Mouse (Mus musculus): ENCODE measurements around the gene Fam210b. TPM values are rescaled to one million over a fixed set of nuclear protein-coding genes. Genes with fewer than 3 reads are reported as not detected.

Fam210b gene
- polyA plus RNA-seq, 1 experiment from 2014 or later, result 42.2 TPM

DNA sequence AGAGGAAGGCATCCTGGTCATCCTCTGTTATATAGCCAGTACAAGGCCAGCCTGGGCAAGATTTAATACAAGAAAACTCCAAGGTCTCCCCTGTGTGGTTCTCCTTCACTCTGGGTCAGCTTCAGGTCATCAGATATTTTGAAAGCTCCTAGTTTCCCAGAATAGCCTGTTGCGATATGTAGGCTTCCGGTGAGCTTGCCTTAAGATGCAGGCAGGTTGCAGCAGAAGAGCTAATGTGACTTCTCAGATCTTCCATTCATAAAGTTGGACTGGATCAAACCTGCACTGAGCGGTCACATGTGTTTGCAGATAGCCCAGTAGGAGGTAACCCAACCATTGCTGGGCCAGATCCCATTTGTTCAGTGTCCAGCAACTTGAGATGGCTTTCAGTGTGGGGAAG is 39.4 kb downstream of the Fam210b start:
- no peak overlapping the region for H3K4me2 ChIP-seq (ENCODE audit: low read depth)
- H3K27ac ChIP-seq (ENCODE audit: low read depth, low read length), result no peak overlapping the region
- H3K9me3 ChIP-seq (ENCODE audit: control insufficient read depth, low read length), result no peaks in the 10 kb centered on the region
- 88% methylated on average over 3 of the region's 3 CpGs for WGBS
- no peaks in the 10 kb centered on the region for H3K27me3 ChIP-seq (ENCODE audit: control insufficient read depth, insufficient read depth, low read length)
- H3K9ac ChIP-seq (ENCODE audit: low read length), result no peak overlapping the region
- ATAC-seq (ENCODE audit: insufficient read depth, low FRiP score, low TSS enrichment) (no peak), DNase-seq (ENCODE audit: low spot score) (no peak)
- no peak overlapping the region for H3K4me3 ChIP-seq (ENCODE audit: low read depth, low read length)
- no peaks in the 10 kb centered on the region for H3K4me1 ChIP-seq (ENCODE audit: control insufficient read depth, insufficient read depth, low read length)
- H3K36me3 ChIP-seq (ENCODE audit: control insufficient read depth, insufficient read depth, low read length), result peaks cover 17% of the 10 kb centered on the region

DNA sequence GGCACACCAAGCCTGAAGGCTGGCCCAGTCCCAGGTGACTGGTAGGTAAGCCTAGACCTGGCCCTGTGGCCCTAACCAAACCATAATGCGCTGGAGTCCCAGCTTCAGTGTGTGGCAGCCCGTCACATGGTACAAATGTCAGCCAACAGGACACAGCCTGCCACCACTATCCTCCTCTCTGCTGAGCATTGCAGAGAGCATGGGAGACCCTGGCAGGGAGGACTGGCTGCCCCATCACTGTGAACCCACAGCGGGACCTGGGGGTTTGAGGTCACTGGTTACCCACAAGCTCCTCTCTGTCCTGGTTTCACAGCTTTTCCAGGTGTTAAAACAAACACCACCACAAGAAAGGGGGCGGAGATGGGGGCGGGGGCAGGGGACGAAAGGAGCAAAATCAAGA is 45.0 kb downstream of the Fam210b start:
- Histone ChIP-seq H3K4me3 (ENCODE audit: low read depth, low read length) (no peak overlapping the region), H3K27me3 (ENCODE audit: control insufficient read depth, insufficient read depth, low read length) (no peaks in the 10 kb centered on the region), H3K9me3 (ENCODE audit: control insufficient read depth, low read length) (no peaks in the 10 kb centered on the region), H3K27ac (ENCODE audit: low read depth, low read length) (no peak overlapping the region), H3K9ac (ENCODE audit: low read length) (no peak overlapping the region), H3K4me1 (ENCODE audit: control insufficient read depth, insufficient read depth, low read length) (no peaks in the 10 kb centered on the region), H3K36me3 (ENCODE audit: control insufficient read depth, insufficient read depth, low read length) (no peaks in the 10 kb centered on the region), H3K4me2 (ENCODE audit: low read depth) (no peak overlapping the region)
- DNase-seq (ENCODE audit: low spot score) (no peak), ATAC-seq (ENCODE audit: insufficient read depth, low FRiP score, low TSS enrichment) (no peak)
- 28% methylated on average over 6 of the region's 6 CpGs for WGBS

DNA sequence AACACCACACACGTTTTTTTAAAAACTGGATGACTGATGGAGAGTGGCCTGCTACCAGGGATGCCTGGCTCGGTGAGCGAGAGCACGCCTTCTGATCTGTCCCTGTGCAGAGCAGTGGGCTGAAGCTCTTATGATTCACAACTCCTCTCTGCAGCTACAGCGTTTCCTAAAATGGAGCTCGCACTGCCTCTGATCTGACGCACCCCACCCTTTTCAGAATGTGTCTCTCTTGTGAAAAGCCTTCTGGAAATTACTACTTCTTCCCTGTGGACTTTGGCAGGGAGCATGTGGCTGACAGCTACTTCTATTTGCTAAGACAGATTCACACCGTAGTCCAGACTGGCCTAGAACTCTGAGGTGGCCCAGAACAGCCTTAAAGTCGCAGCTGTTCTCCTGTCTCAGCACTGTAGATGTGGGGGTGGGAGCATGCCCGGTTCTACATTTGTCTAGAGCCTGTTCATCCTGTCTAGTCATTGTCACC is 46.7 kb downstream of the Fam210b start:
- Histone ChIP-seq H3K27ac (ENCODE audit: low read depth, low read length) (no peak overlapping the region), H3K27me3 (ENCODE audit: control insufficient read depth, insufficient read depth, low read length) (no peaks in the 10 kb centered on the region), H3K9me3 (ENCODE audit: control insufficient read depth, low read length) (no peaks in the 10 kb centered on the region), H3K4me3 (ENCODE audit: low read depth, low read length) (no peak overlapping the region), H3K4me1 (ENCODE audit: control insufficient read depth, insufficient read depth, low read length) (no peaks in the 10 kb centered on the region), H3K4me2 (ENCODE audit: low read depth) (no peak overlapping the region), H3K9ac (ENCODE audit: low read length) (no peak overlapping the region), H3K36me3 (ENCODE audit: control insufficient read depth, insufficient read depth, low read length) (no peaks in the 10 kb centered on the region)
- WGBS, result 76% methylated on average over 10 of the region's 10 CpGs
- ATAC-seq (ENCODE audit: insufficient read depth, low FRiP score, low TSS enrichment) (no peak), DNase-seq (ENCODE audit: low spot score) (no peak)

DNA sequence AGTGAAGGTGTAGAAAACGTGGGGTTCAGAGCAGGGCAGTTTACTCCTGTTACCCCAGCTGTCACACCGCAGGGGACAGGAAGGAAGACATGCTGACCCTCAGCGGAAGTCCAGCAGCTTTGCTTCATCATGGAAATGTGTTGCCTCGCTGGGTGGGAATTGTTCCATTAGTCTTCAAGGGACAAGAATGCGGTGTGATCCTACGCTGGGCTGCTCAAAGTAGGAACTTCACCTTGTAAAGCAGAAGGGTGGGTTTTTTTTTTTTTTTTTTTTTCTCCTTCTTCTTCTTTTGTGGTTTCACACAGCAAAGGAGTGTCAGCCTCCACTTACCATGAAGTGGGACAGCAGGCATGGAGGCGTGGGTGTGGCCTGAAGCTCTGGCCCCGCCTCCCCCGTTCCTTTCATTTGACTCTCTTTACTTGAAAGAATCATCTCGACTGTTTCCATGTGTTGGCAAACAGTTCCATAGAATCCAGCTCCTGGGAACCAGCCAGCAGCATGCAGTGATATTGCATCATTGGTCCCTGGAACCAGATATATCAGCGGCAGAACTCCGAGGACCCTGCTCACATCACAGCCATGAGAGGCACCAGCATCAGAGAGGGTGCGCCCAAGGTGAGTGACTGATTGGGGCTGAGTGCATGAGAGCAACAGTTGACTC is 48.2 kb downstream of the Fam210b start, which contains the start of gene Cass4:
TSS of gene Cass4 (plus strand) at position 404 of the 661 bp plus-strand sequence.
- DNase-seq (ENCODE audit: low spot score), result no peak
- 36% methylated on average over 13 of the region's 13 CpGs for WGBS

DNA sequence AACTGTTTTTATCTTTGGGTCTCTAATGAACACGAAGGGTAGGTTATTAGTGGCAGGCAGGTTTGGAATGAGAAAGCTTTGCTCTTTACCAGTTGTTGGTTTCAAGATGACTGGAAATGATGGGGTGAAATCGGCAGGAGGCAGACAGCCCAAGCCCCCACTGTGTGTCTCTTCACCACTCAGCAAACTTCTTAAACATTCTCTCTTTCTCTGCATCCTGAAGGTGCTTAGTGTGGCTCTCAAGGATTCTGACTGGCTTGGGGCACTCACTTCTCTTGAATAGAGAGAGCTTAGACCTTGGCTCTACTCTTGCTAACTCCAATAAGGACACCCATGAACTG is 48.7 kb downstream of the Fam210b start:
- H3K9ac ChIP-seq (ENCODE audit: low read length), result no peak overlapping the region
- no peaks in the 10 kb centered on the region for H3K9me3 ChIP-seq (ENCODE audit: control insufficient read depth, low read length)
- ATAC-seq (ENCODE audit: insufficient read depth, low FRiP score, low TSS enrichment) (no peak), DNase-seq (ENCODE audit: low spot score) (no peak)
- H3K27ac ChIP-seq (ENCODE audit: low read depth, low read length), result no peak overlapping the region
- no peak overlapping the region for H3K4me2 ChIP-seq (ENCODE audit: low read depth)
- H3K27me3 ChIP-seq (ENCODE audit: control insufficient read depth, insufficient read depth, low read length), result no peaks in the 10 kb centered on the region
- no peaks in the 10 kb centered on the region for H3K4me1 ChIP-seq (ENCODE audit: control insufficient read depth, insufficient read depth, low read length)
- 75% methylated on average over 2 of the region's 2 CpGs for WGBS
- no peaks in the 10 kb centered on the region for H3K36me3 ChIP-seq (ENCODE audit: control insufficient read depth, insufficient read depth, low read length)
- no peak overlapping the region for H3K4me3 ChIP-seq (ENCODE audit: low read depth, low read length)

More for the DNA sequence above, 48.2 kb downstream of the Fam210b start, which contains the start of gene Cass4:
- Histone ChIP-seq H3K4me2 (ENCODE audit: low read depth) (no peak within 1 kb of the TSS), H3K27ac (ENCODE audit: low read depth, low read length) (no peak within 1 kb of the TSS), H3K4me3 (ENCODE audit: low read depth, low read length) (no peak within 1 kb of the TSS), H3K9me3 (ENCODE audit: control insufficient read depth, low read length) (no peaks in the 10 kb centered on the region), H3K4me1 (ENCODE audit: control insufficient read depth, insufficient read depth, low read length) (no peaks in the 10 kb centered on the region), H3K36me3 (ENCODE audit: control insufficient read depth, insufficient read depth, low read length) (no peaks in the 10 kb centered on the region), H3K9ac (ENCODE audit: low read length) (no peak within 1 kb of the TSS), H3K27me3 (ENCODE audit: control insufficient read depth, insufficient read depth, low read length) (no peaks in the 10 kb centered on the region)
- no peak for ATAC-seq (ENCODE audit: insufficient read depth, low FRiP score, low TSS enrichment)

DNA sequence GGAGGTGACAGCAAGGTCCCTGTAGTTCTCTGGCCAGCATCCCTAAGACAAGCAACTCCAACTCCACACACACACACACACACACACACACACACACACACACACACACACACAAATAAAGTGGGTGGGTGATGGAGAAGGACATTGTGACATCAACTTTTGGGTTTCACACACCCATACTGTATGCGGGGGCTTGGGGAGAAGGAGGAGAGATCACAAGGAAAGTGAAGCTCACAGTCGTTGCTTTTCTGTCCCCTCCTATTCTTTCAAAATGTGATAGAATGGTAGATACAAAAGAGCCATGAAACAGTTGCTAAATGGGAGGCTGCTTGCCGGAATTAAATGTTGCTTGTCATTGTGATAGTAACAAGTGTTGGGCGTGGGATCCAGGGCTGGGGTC is 49.3 kb downstream of the Fam210b start:
- WGBS, result 76% methylated on average over 4 of the region's 4 CpGs
- Histone ChIP-seq H3K36me3 (ENCODE audit: control insufficient read depth, insufficient read depth, low read length) (no peaks in the 10 kb centered on the region), H3K4me3 (ENCODE audit: low read depth, low read length) (no peak overlapping the region), H3K27me3 (ENCODE audit: control insufficient read depth, insufficient read depth, low read length) (no peaks in the 10 kb centered on the region), H3K9me3 (ENCODE audit: control insufficient read depth, low read length) (no peaks in the 10 kb centered on the region), H3K4me2 (ENCODE audit: low read depth) (no peak overlapping the region), H3K27ac (ENCODE audit: low read depth, low read length) (no peak overlapping the region), H3K9ac (ENCODE audit: low read length) (no peak overlapping the region), H3K4me1 (ENCODE audit: control insufficient read depth, insufficient read depth, low read length) (no peaks in the 10 kb centered on the region)
- no peak for ATAC-seq (ENCODE audit: insufficient read depth, low FRiP score, low TSS enrichment)
- no peak for DNase-seq (ENCODE audit: low spot score)

DNA sequence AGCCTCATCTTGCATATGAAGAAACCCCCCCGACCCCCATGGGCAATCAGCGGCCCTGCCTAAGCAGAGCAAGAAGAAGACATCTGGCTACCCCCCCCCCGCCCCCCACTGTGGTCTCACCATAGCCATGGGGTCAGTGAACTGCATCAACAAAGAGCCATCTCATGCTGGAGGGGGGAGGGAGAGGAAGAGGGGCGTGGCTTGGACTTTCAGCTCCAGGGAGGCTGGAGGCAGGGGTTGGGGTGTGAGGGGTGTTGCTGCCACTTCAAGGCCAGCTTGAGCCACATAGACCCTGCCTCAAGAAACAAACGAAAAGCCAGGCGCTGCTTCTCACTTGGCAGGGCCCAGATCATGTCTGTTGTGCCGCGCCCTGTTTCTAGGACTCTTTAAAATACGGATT is 50.6 kb downstream of the Fam210b start:
- Histone ChIP-seq H3K9ac (ENCODE audit: low read length) (no peak overlapping the region), H3K4me1 (ENCODE audit: control insufficient read depth, insufficient read depth, low read length) (no peaks in the 10 kb centered on the region), H3K4me3 (ENCODE audit: low read depth, low read length) (no peak overlapping the region), H3K27ac (ENCODE audit: low read depth, low read length) (no peak overlapping the region), H3K9me3 (ENCODE audit: control insufficient read depth, low read length) (no peaks in the 10 kb centered on the region), H3K36me3 (ENCODE audit: control insufficient read depth, insufficient read depth, low read length) (no peaks in the 10 kb centered on the region), H3K27me3 (ENCODE audit: control insufficient read depth, insufficient read depth, low read length) (no peaks in the 10 kb centered on the region), H3K4me2 (ENCODE audit: low read depth) (no peak overlapping the region)
- DNase-seq (ENCODE audit: low spot score) (peak; percentile 27), ATAC-seq (ENCODE audit: insufficient read depth, low FRiP score, low TSS enrichment) (no peak)
- 40% methylated on average over 9 of the region's 9 CpGs for WGBS

DNA sequence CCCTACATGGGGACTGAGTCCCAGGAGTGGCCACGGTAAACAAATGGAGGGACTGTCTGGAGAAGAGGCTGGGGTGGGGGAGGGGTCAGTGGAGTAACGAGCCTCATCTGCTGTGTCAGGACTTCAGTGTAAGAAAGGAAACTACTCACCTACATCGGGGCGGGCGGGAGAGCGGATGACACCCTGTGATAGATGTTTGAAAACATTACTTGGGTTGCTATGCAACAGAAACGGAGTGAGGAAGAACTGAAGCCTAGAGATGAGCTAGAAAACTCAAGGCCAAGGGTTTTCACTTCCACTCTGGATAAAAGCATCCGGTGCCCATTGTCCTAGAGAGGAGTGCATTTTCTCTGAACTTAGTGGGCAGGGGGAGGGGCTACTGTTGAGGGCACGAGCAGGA is 54.5 kb downstream of the Fam210b start:
- DNase-seq (ENCODE audit: low spot score) (no peak), ATAC-seq (ENCODE audit: insufficient read depth, low FRiP score, low TSS enrichment) (0 out of 2 replicates have a peak, but pooled peaks have one; percentile 45)
- H3K4me3 ChIP-seq (ENCODE audit: low read depth, low read length), result no peak overlapping the region
- no peak overlapping the region for H3K4me2 ChIP-seq (ENCODE audit: low read depth)
- no peaks in the 10 kb centered on the region for H3K9me3 ChIP-seq (ENCODE audit: control insufficient read depth, low read length)
- H3K27me3 ChIP-seq (ENCODE audit: control insufficient read depth, insufficient read depth, low read length), result no peaks in the 10 kb centered on the region
- WGBS, result 43% methylated on average over 9 of the region's 9 CpGs
- H3K36me3 ChIP-seq (ENCODE audit: control insufficient read depth, insufficient read depth, low read length), result no peaks in the 10 kb centered on the region
- H3K4me1 ChIP-seq (ENCODE audit: control insufficient read depth, insufficient read depth, low read length), result no peaks in the 10 kb centered on the region
- H3K9ac ChIP-seq (ENCODE audit: low read length), result no peak overlapping the region
- H3K27ac ChIP-seq (ENCODE audit: low read depth, low read length), result no peak overlapping the region

DNA sequence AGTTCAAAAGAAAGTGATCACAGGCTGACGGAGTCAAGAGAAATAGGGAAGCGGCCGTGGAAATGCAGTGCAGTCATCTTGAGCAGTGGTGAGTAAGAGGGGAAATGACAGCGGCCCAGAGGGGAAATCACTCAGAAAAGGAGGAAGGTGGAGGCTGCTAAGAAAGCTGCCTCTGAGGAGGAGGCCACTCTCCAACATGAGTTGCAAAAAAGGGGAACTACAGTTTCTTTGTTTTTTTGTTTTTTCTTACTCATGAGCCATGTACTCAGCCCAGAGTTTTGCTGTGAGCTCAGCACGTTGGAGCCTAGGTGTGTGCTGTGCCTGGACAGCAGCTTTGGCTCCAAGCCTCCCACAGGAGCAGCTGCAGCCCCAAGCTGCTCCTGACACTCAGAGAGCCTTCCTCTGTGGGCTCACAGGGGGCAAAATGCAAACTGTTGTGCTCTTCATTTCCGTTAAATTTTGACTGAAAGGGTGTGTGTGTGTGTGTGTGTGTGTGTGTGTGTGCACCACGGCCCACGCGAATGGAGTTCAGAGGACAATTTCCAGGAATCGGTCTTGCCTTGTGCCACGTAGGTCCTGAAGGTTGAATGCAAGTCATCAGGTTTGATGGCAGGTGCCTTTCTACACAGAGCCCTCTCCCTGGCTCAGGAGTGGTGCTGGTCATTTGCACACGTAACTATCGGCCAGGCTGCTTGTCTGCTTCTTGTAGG is 55.9 kb downstream of the Fam210b start:
- ATAC-seq (ENCODE audit: insufficient read depth, low FRiP score, low TSS enrichment) (no peak), DNase-seq (ENCODE audit: low spot score) (no peak)

More for the DNA sequence above, 55.9 kb downstream of the Fam210b start:
- Histone ChIP-seq H3K4me1 (ENCODE audit: control insufficient read depth, insufficient read depth, low read length) (no peaks in the 10 kb centered on the region), H3K27ac (ENCODE audit: low read depth, low read length) (no peak overlapping the region), H3K36me3 (ENCODE audit: control insufficient read depth, insufficient read depth, low read length) (no peaks in the 10 kb centered on the region), H3K27me3 (ENCODE audit: control insufficient read depth, insufficient read depth, low read length) (no peaks in the 10 kb centered on the region), H3K4me2 (ENCODE audit: low read depth) (no peak overlapping the region), H3K4me3 (ENCODE audit: low read depth, low read length) (no peak overlapping the region), H3K9ac (ENCODE audit: low read length) (no peak overlapping the region), H3K9me3 (ENCODE audit: control insufficient read depth, low read length) (no peaks in the 10 kb centered on the region)
- 78% methylated on average over 13 of the region's 13 CpGs for WGBS

All from neural tube, embryonic 11.5 days (tissue).